Mouse (Mus musculus) CD4-positive, CD25-positive, alpha-beta regulatory T cell, adult 2 months (primary cell): ENCODE measurements around the gene Nfix.

ENCODE experiments used
- DNase-seq: peaks from one replicate; pipeline ENCODE4 v3.0.0-alpha.2; 2012; ENCODE audit warnings: low read depth, low spot score

Nfix gene

GRCm38 (mm10) chr8:84738266-84738665, 61.9 kb downstream of the Nfix start:
- DNase-seq = no peak

- peak; percentile 91 for DNase-seq
These were observed 62.5 kb downstream of the Nfix start for GRCm38 (mm10) chr8:84737608-84738007.

- no peak for DNase-seq
These were observed 63.6 kb downstream of the Nfix start for GRCm38 (mm10) chr8:84736521-84736920.

GRCm38 (mm10) chr8:84735597-84735996, 64.5 kb downstream of the Nfix start:
- DNase-seq = no peak

- DNase-seq = no peak
These were observed 65.5 kb downstream of the Nfix start for GRCm38 (mm10) chr8:84734680-84735079.

- DNase-seq = no peak
These were observed 66.2 kb downstream of the Nfix start for GRCm38 (mm10) chr8:84733959-84734358.

GRCm38 (mm10) chr8:84732996-84733395, 67.1 kb downstream of the Nfix start:
- no peak for DNase-seq

- DNase-seq = no peak
These were observed 67.6 kb downstream of the Nfix start for GRCm38 (mm10) chr8:84732545-84732944.

GRCm38 (mm10) chr8:84731371-84732177, 68.6 kb downstream of the Nfix start:
- DNase-seq = no peak

- no peak for DNase-seq
These were observed 69.4 kb downstream of the Nfix start for GRCm38 (mm10) chr8:84730541-84731370.

GRCm38 (mm10) chr8:84729921-84730362, 70.2 kb downstream of the Nfix start:
- DNase-seq = no peak

GRCm38 (mm10) chr8:84728474-84728873, 71.7 kb downstream of the Nfix start:
- no peak for DNase-seq

GRCm38 (mm10) chr8:84725941-84726259, 74.2 kb downstream of the Nfix start:
- peak; percentile 66 for DNase-seq

- no peak for DNase-seq
These were observed 74.8 kb downstream of the Nfix start for GRCm38 (mm10) chr8:84725246-84725940.

- DNase-seq = no peak
These were observed 75.5 kb downstream of the Nfix start for GRCm38 (mm10) chr8:84724683-84725082.

- DNase-seq = peak; percentile 68
These were observed 76.6 kb downstream of the Nfix start for GRCm38 (mm10) chr8:84723571-84723900.

- peak; percentile 89 for DNase-seq
These were observed 77.1 kb downstream of the Nfix start, which contains the start of gene G430095P16Rik for GRCm38 (mm10) chr8:84722850-84723570. Gene G430095P16Rik, plus strand, starts transcription at chr8:84723007.

- no peak for DNase-seq
These were observed 77.7 kb downstream of the Nfix start for GRCm38 (mm10) chr8:84722530-84722849.

- no peak for DNase-seq
These were observed 81.0 kb downstream of the Nfix start for GRCm38 (mm10) chr8:84718959-84719690.

- DNase-seq = no peak
These were observed 81.7 kb downstream of the Nfix start for GRCm38 (mm10) chr8:84718476-84718875.

- no peak for DNase-seq
These were observed 83.4 kb downstream of the Nfix start for GRCm38 (mm10) chr8:84716790-84717189.
